8 mouse cellular contexts compared by ENCODE assay signal in the genomic region with DNA sequence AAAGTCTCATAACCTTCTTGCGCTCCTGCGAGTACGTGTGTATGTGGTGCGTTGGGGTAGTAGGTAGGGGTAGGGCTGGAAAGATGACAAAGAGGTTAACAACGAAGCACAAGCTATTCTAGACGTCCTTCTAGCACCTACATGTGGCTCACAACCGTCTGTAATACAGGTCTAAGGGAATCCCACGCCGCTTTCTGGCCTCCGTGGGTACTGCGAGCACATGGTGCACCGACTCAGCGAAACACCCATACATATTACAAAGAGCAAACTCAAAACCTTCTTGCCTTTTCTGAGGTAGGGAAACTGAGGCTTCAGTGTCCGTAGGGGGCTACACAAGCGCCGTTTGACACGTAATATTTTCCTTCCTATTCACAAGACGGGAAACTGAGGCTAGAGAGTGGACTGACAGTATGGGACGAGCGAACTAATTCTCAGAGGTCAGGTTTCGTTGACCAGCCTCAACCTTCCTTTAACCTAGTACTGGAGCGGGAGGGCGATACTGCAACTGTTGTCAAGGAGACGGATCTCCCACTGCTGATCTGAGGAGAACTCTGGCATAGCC. TPM values are rescaled to one million over a fixed set of nuclear protein-coding genes. Genes with fewer than 3 reads are reported as not detected.
A peak's percentile ranks its signal among the peaks of the same experiment; 100 is the strongest.
DNase-seq lines count a peak whose midpoint lies in the region; ATAC-seq and TF ChIP-seq lines count a peak whose summit lies in the region.

No protein-coding gene starts in this region.

- intact Hi-C loops in heart, postnatal 14 days (cut with DNase I): loop anchor here (2.0 kb wide), 2 partner anchors 15 to 19 kb away; no protein-coding TSS in a partner anchor

- peak; percentile 14 for ATAC-seq in forebrain, embryonic 11.5 days (replicated peaks; ENCODE audit: low FRiP score)
- peak; percentile 60 for ATAC-seq in neural tube, embryonic 13.5 days (ENCODE audit: low read depth)

- peak; percentile 53 for TF ChIP-seq CTCF in lung, adult 2 months (IDR thresholded peaks at IDR 0.05; ENCODE audit: insufficient read depth, low read length)

- H3K4me1 ChIP-seq in forebrain, embryonic 11.5 days (replicated peaks; ENCODE audit: control insufficient read depth, insufficient read depth, low read length): no peaks in the 10 kb centered on the region
- peaks cover 6% of the 10 kb centered on the region for H3K4me1 ChIP-seq in lung, adult 2 months (ENCODE audit: control insufficient read depth, insufficient read depth, low read length)
- H3K4me1 ChIP-seq in neural tube, embryonic 13.5 days (replicated peaks): peaks cover 19% of the 10 kb centered on the region

- H3K27ac ChIP-seq in forebrain, embryonic 11.5 days (ENCODE audit: low read depth, low read length): peak overlapping the region; percentile 63
- peak overlapping the region; percentile 86 for H3K27ac ChIP-seq in neural tube, embryonic 13.5 days (replicated peaks)

- peak; percentile 79 for DNase-seq in ES-CJ7 (ENCODE audit: low read depth, low spot score)
- DNase-seq in c-Kit-positive CD71-positive TER-119-positive erythroid progenitor cells, embryonic 14.5 days (ENCODE audit: low spot score): peak; percentile 52
- DNase-seq in forebrain, embryonic 11.5 days (ENCODE audit: low spot score): peak; percentile 74
- DNase-seq in heart, postnatal 14 days: peak; percentile 50 to 73
- DNase-seq in layer of hippocampus, adult 18-20 months (ENCODE audit: low spot score in 2 of 2): peak; percentile 30 to 66
- DNase-seq in lung, adult 2 months: peak; percentile 61
- peak; percentile 83 for DNase-seq in testis, postnatal 10 days (ENCODE audit: low spot score)

- H3K4me2 ChIP-seq in forebrain, embryonic 11.5 days (ENCODE audit: low read depth, low read length, severe bottlenecking): peak overlapping the region; percentile 77
- H3K4me2 ChIP-seq in neural tube, embryonic 13.5 days: peak overlapping the region; percentile 85

- WGBS in forebrain, embryonic 11.5 days: 1% methylated on average over 24 of the region's 24 CpGs
- under 1% methylated on average over 24 of the region's 24 CpGs for WGBS in lung, adult 2 months
- WGBS in neural tube, embryonic 13.5 days: under 1% methylated on average over 24 of the region's 24 CpGs

- peak overlapping the region; percentile 68 for H3K4me3 ChIP-seq in forebrain, embryonic 11.5 days (ENCODE audit: low read depth, low read length)
- peak overlapping the region; percentile 79 for H3K4me3 ChIP-seq in lung, adult 2 months (replicated peaks; ENCODE audit: extremely low read depth, low read depth, low read length)
- H3K4me3 ChIP-seq in neural tube, embryonic 13.5 days: peak overlapping the region; percentile 70

- H3K36me3 ChIP-seq in forebrain, embryonic 11.5 days (ENCODE audit: control insufficient read depth, insufficient read depth, low read length): no peaks in the 10 kb centered on the region
- peaks cover 10% of the 10 kb centered on the region; the same call in 1 of the 2 replicates for H3K36me3 ChIP-seq in neural tube, embryonic 13.5 days

- peak overlapping the region; percentile 49 for H3K9ac ChIP-seq in forebrain, embryonic 11.5 days (ENCODE audit: low read length)
- peak overlapping the region; percentile 66 for H3K9ac ChIP-seq in neural tube, embryonic 13.5 days

- H3K27me3 ChIP-seq in forebrain, embryonic 11.5 days (ENCODE audit: control insufficient read depth, insufficient read depth, low read length): no peaks in the 10 kb centered on the region
- H3K27me3 ChIP-seq in neural tube, embryonic 13.5 days: no peaks in the 10 kb centered on the region

- no peak for TF ChIP-seq POLR2A in lung, adult 2 months (IDR thresholded peaks at IDR 0.05; ENCODE audit: borderline replicate concordance, extremely low read depth, low read depth, low read length)

- H3K9me3 ChIP-seq in forebrain, embryonic 11.5 days (ENCODE audit: control insufficient read depth, low read length): no peaks in the 10 kb centered on the region
- H3K9me3 ChIP-seq in neural tube, embryonic 13.5 days: no peaks in the 10 kb centered on the region

RNA-seq across cellular contexts. Expression of a gene that starts 0.5 kb away (rescaled TPM):
- 73.9 and 82.4 TPM in 2 replicates for polyA plus RNA-seq in forebrain, embryonic 11.5 days (2014; fragmentation: Nextera tagmentation; extraction: Ambion mirVana)
- total RNA-seq in heart, postnatal 14 days (2021): 10 to 100 TPM; 10.3 to 11.5 TPM
- 10 to 100 TPM; 45.8 to 61.9 TPM for total RNA-seq in layer of hippocampus, adult 18-20 months (2021)
- polyA plus RNA-seq in lung, adult 2 months (2012; rRNA removed): 35.2 and 36.7 TPM in 2 replicates
- polyA plus RNA-seq in neural tube, embryonic 13.5 days (2015; fragmentation: Nextera tagmentation; extraction: Ambion mirVana): 71.4 and 81.0 TPM in 2 replicates

RNA-seq across cellular contexts. Expression of a gene that starts 15.7 kb away (rescaled TPM):
- 11.2 and 12.3 TPM in 2 replicates for polyA plus RNA-seq in forebrain, embryonic 11.5 days (2014; fragmentation: Nextera tagmentation; extraction: Ambion mirVana)
- total RNA-seq in heart, postnatal 14 days (2021): 10 to 100 TPM; 37.8 to 38.9 TPM
- 10 to 100 TPM; 27.5 to 28.5 TPM for total RNA-seq in layer of hippocampus, adult 18-20 months (2021)
- 38.4 and 44.0 TPM in 2 replicates for polyA plus RNA-seq in lung, adult 2 months (2012; rRNA removed)
- polyA plus RNA-seq in neural tube, embryonic 13.5 days (2015; fragmentation: Nextera tagmentation; extraction: Ambion mirVana): 23.0 and 23.7 TPM in 2 replicates

RNA-seq across cellular contexts. Expression of a gene that starts 25.4 kb away (rescaled TPM):
- not detected in 2 replicates for polyA plus RNA-seq in forebrain, embryonic 11.5 days (2014; fragmentation: Nextera tagmentation; extraction: Ambion mirVana)
- total RNA-seq in heart, postnatal 14 days (2021): not detected
- not detected for total RNA-seq in layer of hippocampus, adult 18-20 months (2021)
- not detected in 2 replicates for polyA plus RNA-seq in lung, adult 2 months (2012; rRNA removed)
- not detected in 2 replicates for polyA plus RNA-seq in neural tube, embryonic 13.5 days (2015; fragmentation: Nextera tagmentation; extraction: Ambion mirVana)

RNA-seq across cellular contexts. Expression of a gene that starts 50.6 kb away (rescaled TPM):
- not detected in 2 replicates for polyA plus RNA-seq in forebrain, embryonic 11.5 days (2014; fragmentation: Nextera tagmentation; extraction: Ambion mirVana)
- not detected for total RNA-seq in heart, postnatal 14 days (2021)
- not detected for total RNA-seq in layer of hippocampus, adult 18-20 months (2021)
- polyA plus RNA-seq in lung, adult 2 months (2012; rRNA removed): not detected in 2 replicates
- polyA plus RNA-seq in neural tube, embryonic 13.5 days (2015; fragmentation: Nextera tagmentation; extraction: Ambion mirVana): not detected in 2 replicates

Comparison
In these comparisons a context has a peak if more than half of its experiments do, and no peak if none do; other contexts are left out.
1. Peak in every context shown above with its lines: DNase-seq, ATAC-seq, H3K4me3 ChIP-seq and H3K27ac ChIP-seq.